Mouse (Mus musculus) adipocyte (in vitro differentiated cells): ENCODE measurements around the gene Vmn1r196.
"Not testable (repeated sequence)": the region's sequence is repeated elsewhere in the genome, so short reads cannot be mapped to it uniquely, and the experiment has no call there.

Experiments used
- DNase-seq: peaks from one replicate; pipeline ENCODE4 v3.0.0-alpha.2; 2016; ENCODE audit warnings: low spot score

Vmn1r196 gene

DNA sequence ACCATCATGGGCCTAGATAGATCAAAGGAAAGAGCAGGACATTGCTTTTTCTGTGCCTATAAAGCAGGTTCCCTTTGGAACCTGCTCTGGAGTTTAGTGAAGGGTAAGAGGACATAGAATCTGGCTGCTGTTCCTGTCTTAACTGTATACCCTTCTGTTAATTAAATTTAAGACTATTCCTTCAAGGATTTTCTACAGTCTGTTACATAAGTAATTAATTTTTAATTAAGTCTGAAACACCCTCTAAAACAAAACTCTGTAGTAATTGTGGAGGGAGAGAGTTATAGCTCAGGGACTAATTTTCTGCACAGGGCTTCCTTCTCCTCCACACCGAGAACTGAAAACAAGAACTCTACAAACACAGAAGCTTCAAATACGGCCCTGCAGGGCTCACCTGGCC lies at the start of gene Vmn1r196:
Gene Vmn1r196 (plus strand): TSS at position 301 of the 400 bp plus-strand sequence.
- DNase-seq: no peak

DNA sequence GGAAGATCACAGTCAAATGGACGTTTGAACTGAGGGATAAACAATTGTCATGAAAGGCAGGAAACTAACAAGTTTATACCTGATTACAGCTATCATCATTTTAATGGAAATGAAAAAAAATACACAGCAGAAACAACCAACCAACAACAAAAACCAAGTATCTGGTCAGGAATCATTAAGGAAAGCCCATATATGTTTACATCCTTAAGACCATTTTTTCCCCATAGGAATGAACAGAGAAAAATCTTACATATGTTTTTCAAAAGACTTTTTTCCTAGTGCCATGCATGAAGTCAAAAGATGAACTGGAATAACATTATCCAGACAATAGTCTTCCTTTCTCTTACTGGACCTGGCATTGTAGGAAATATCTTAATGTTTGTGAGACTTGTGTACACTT lies 45.8 kb upstream of the Vmn1r196 start, which contains the start of gene Vmn1r194:
Gene Vmn1r194 (plus strand): TSS at position 301 of the 400 bp plus-strand sequence.
- no peak for DNase-seq

DNA sequence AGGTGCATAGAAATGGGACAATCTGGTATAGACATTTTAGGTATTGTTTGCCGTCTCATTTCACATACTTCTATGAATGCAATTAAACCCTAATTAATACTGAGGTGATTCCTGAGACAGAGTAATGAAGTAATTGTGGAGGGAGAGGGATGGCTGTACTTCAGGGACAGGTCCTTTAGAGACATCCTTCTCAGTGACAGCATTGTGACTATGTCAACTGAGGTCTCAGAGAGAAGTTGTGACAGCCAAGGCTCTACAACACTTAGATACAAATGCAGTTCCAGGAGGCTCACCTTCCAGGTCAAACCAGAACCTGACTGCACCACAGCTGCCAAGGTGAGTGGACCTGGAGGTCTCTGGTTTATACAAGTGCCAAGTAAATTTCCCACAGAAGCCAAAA lies 19.5 kb upstream of the Vmn1r196 start, which contains the start of gene Vmn1r195:
Gene Vmn1r195 (plus strand): TSS at position 301 of the 400 bp plus-strand sequence.
- not testable (repeated sequence) for DNase-seq

DNA sequence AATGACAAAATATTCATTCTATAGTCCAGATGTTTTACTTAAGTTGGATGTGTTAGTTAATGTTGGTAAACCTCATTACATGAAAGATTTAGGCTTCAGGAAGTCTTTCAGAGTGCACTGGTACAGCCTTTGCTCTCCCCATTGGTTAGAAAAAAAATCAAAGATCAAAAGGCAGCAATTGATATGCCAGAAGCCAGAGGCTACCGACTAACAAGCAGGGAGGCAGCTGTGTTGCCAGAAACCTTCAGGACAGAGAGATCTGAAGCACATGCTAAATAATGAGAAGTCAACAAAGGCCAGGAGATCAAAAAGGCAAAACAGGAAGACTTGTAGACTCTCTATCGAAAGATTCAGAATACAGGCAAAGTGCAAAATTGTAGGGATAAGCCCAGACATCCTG lies 18.0 kb upstream of the Vmn1r196 start:
- no peak for DNase-seq

DNA sequence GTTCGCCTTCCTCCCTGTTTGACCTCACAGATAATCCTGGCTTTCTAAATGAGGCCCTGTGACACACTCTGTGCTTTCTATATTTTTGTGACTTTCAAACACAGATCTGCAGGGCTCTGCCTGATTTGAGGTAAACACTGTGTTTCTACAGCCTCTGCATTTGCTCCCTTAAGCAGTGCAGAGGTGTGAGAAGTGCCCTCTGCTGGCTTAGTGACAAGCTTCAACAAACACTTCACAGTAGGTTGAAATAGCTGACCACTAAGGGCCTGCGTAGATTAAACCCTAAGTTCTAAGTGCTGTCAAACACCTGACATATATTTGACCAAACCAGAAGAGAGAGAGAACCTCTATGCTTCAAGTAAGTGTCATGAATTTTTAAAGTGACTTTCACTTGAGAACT lies 5.1 kb upstream of the Vmn1r196 start:
- no peak for DNase-seq

DNA sequence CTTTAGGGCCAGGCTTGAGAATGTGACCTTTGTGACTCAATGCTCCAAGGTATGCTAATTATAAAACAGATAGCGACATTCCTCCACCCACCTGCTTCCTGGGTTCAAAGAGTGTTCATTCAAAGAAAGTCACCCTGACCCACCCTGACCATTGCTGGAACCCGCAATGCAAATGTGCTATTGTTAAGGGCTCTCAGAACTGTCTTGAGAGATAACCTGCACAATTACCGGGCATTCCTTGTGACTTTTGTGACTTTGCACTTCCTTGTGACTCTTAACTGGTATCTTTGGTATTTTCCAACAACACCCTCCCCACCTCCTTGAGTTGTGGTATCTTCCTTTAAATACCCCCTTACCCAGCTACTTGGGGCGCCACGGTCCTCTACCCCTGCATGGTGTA lies 18.4 kb downstream of the Vmn1r196 start:
- DNase-seq: not testable (repeated sequence)

DNA sequence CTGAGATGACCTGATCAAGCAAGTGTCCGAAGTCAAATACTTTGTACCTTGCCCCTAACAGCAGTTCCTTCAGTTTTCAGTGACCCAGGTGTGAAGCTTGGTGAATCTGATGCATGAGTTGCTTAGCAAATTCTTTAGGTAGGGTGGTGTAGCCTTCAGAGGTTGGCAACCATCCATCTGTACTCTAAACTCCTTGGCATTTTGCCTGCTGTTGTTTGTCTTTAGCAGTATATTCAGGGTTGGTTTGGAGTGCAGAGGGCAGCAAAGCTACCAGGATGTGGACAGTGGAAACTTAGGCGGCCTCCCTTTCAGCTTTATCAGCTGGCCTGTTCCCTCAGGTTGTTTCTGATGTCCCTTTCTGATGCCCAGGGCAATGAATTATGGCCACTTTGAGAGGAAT lies 25.6 kb downstream of the Vmn1r196 start:
- DNase-seq: no peak

GRCm38 (mm10) chr13:22317366-22317765 lies 27.6 kb downstream of the Vmn1r196 start:
- no peak for DNase-seq

DNA sequence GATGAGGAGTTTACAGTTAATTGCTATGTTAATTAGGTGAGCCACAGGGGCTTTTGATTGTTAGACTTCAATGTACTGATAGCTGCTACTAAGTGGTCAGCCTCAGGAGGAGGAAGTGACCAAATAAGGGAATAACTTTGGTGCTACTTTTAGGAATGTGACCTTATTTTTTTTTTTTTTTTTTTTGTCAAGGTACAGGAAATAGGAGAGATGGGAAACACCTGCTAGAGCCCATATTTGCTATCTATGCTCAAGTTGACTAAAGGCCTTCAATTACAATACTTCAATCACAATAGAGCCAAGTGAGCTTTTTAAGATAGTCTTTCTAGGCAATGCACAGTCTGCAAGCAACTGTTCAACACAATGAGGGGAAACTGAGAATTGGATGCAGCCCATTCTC lies 30.4 kb downstream of the Vmn1r196 start:
- DNase-seq: no peak

- DNase-seq: no peak
These were observed 34.6 kb downstream of the Vmn1r196 start, which contains the start of gene Vmn1r197 for GRCm38 (mm10) chr13:22324289-22324688. Gene Vmn1r197, plus strand, starts transcription at chr13:22324589.

DNA sequence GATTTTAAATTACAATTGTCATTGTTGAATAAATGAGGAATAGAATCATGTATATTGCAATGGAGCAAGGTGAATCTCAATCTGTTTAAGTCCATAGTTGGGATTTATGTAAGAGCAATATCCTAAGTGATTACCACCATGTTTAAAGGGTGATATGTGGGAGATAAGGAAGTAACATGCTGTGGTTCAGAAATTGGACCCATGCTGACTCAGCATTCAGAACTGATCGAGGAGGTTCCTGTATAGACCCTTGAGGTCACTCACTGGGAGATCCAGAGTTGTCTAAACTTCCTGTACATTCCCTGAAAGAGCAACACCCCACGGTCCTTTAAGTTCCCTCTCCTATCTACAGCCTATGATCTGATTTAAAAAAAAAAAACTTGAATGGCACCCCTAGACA lies 43.5 kb downstream of the Vmn1r196 start:
- DNase-seq: no peak

- no peak for DNase-seq
These were observed 45.8 kb downstream of the Vmn1r196 start for GRCm38 (mm10) chr13:22335565-22335964.
